Mouse (Mus musculus) midbrain, embryonic 14.5 days (tissue): Measurements from ENCODE around the gene Prr36. TPM values are rescaled to one million over a fixed set of nuclear protein-coding genes. Genes with fewer than 3 reads are reported as not detected.
"Not testable (repeated sequence)": the region's sequence is repeated elsewhere in the genome, so short reads cannot be mapped to it uniquely, and the experiment has no call there.

Source experiments
- ATAC-seq: fragments of 200-750 bp; cut with Nextera tagmentation; 2 replicates; pipeline ENCODE4 v1.8.0; 2017; ENCODE audit warnings: moderate number of reproducible peaks, moderate library complexity; ENCODE audit not compliant: low FRiP score, low TSS enrichment
- DNase-seq: peaks from one replicate; pipeline ENCODE4 v3.0.0-alpha.2; 2015
- H3K27ac ChIP-seq: fragments of 300-500 bp; sonication (generic); replicated peaks from 2 replicates; pipeline ENCODE4 v1.5.1; 2014; ENCODE audit warnings: mild to moderate bottlenecking, low read depth, low read length, moderate library complexity
- H3K27me3 ChIP-seq: fragments of 300-500 bp; sonication (generic); 2 replicates; pipeline ENCODE4 v1.6.1; 2014; ENCODE audit warnings: low read length, control low read depth, mixed read lengths; ENCODE audit not compliant: control insufficient read depth, insufficient read depth
- H3K36me3 ChIP-seq: fragments of 300-500 bp; sonication (generic); 2 replicates; pipeline ENCODE4 v1.6.1; 2014; ENCODE audit warnings: low read length, control low read depth; ENCODE audit not compliant: control insufficient read depth, insufficient read depth
- H3K4me1 ChIP-seq: fragments of 300-500 bp; sonication (generic); 2 replicates; pipeline ENCODE4 v1.6.1; 2014; ENCODE audit warnings: mild to moderate bottlenecking, antibody characterized with exemption, low read length, control low read depth; ENCODE audit not compliant: control insufficient read depth, insufficient read depth
- H3K4me2 ChIP-seq: fragments of 300-500 bp; sonication (generic); 2 replicates; pipeline ENCODE4 v1.6.1; 2014; ENCODE audit warnings: mild to moderate bottlenecking, low read length, moderate library complexity
- H3K4me3 ChIP-seq: fragments of 300-500 bp; sonication (generic); replicated peaks from 2 replicates; pipeline ENCODE4 v1.5.1; 2014; ENCODE audit warnings: low read depth, low read length
- H3K9ac ChIP-seq: fragments of 300-500 bp; sonication (generic); replicated peaks from 2 replicates; pipeline ENCODE4 v1.6.1; 2014; ENCODE audit warnings: mild to moderate bottlenecking, low read length, moderate library complexity
- H3K9me3 ChIP-seq: fragments of 300-500 bp; sonication (generic); 2 replicates; pipeline ENCODE4 v1.6.1; 2016; ENCODE audit warnings: low read length, control low read depth, mixed read lengths; ENCODE audit not compliant: control insufficient read depth
- WGBS: fragments of 180-500 bp; shearing (Covaris S2); extraction: QIAGEN DNeasy Blood & Tissue Kit; methylation state at CpG from one replicate; pipeline ENCODE4 v1.1.7; 2014; 5-methylcytosine and 5-hydroxymethylcytosine counted together
- polyA plus RNA-seq: library from polyadenylated mRNA; unstranded; fragments of >200 nt; fragmentation: Nextera tagmentation; extraction: Ambion mirVana; gene quantifications from 2 replicates; pipeline ENCODE4 v1.2.1, GENCODE M21; 2014

Prr36 gene
- polyA plus RNA-seq, 1 experiment from 2014 or later: 67.1 TPM

GRCm38 (mm10) chr8:4256911-4257310 lies 39.7 kb upstream of the Prr36 start:
- ATAC-seq (no peak), DNase-seq (no peak)
- Histone ChIP-seq H3K4me3 (peak overlapping the region; percentile 88), H3K4me2 (peak overlapping the region; percentile 81), H3K36me3 (peaks cover 59% of the 10 kb centered on the region), H3K4me1 (peaks cover 32% of the 10 kb centered on the region), H3K27ac (peak overlapping the region; percentile 96; the same call in 1 of the 2 replicates), H3K9me3 (no peaks in the 10 kb centered on the region), H3K9ac (peak overlapping the region; percentile 98), H3K27me3 (no peaks in the 10 kb centered on the region)
- WGBS: 56% methylated on average over 4 of the region's 4 CpGs

- not testable (repeated sequence) for H3K27me3 ChIP-seq, H3K4me2 ChIP-seq, H3K4me3 ChIP-seq, H3K27ac ChIP-seq, ATAC-seq, DNase-seq, H3K9ac ChIP-seq, H3K9me3 ChIP-seq
- WGBS: 91% methylated on average over 7 of the region's 7 CpGs
- H3K36me3 ChIP-seq: peaks cover 45% of the 10 kb centered on the region
- H3K4me1 ChIP-seq: peaks cover 32% of the 10 kb centered on the region
Measured at GRCm38 (mm10) chr8:4255471-4255870, 38.2 kb upstream of the Prr36 start.

- ATAC-seq: no peak
- H3K9me3 ChIP-seq: no peaks in the 10 kb centered on the region
- 62% methylated on average over 6 of the region's 6 CpGs for WGBS
Measured at GRCm38 (mm10) chr8:4254001-4254400, 36.7 kb upstream of the Prr36 start.

GRCm38 (mm10) chr8:4252934-4253841 lies 35.9 kb upstream of the Prr36 start, which contains the start of gene Snapc2:
TSS of gene Snapc2 (plus strand) at chr8:4253080.
- no peaks in the 10 kb centered on the region for H3K27me3 ChIP-seq
- peaks cover 32% of the 10 kb centered on the region for H3K4me1 ChIP-seq
- WGBS: under 1% methylated on average over 69 of the region's 69 CpGs
- H3K36me3 ChIP-seq: peaks cover 51% of the 10 kb centered on the region
- peak; percentile 90 for ATAC-seq
- peak within 1 kb of the TSS; percentile 89 for H3K27ac ChIP-seq
- peak within 1 kb of the TSS; percentile 75 for H3K4me2 ChIP-seq
- H3K9me3 ChIP-seq: no peaks in the 10 kb centered on the region
- peak; percentile 98 for DNase-seq
- H3K9ac ChIP-seq: peak within 1 kb of the TSS; percentile 86
- peak within 1 kb of the TSS; percentile 92 for H3K4me3 ChIP-seq

More at GRCm38 (mm10) chr8:4254001-4254400, 36.7 kb upstream of the Prr36 start:
- Histone ChIP-seq H3K36me3 (peaks cover 46% of the 10 kb centered on the region), H3K9ac (0 out of 2 replicates have a peak overlapping the region, but pooled peaks have one; percentile 86), H3K4me1 (peaks cover 32% of the 10 kb centered on the region), H3K4me2 (peak overlapping the region; percentile 75), H3K27me3 (no peaks in the 10 kb centered on the region), H3K27ac (no peak overlapping the region), H3K4me3 (peak overlapping the region; percentile 92)
- peak; percentile 79 for DNase-seq

- peaks cover 24% of the 10 kb centered on the region for H3K4me1 ChIP-seq
- H3K4me2 ChIP-seq: peak overlapping the region; percentile 75
- ATAC-seq (no peak), DNase-seq (no peak)
- H3K9me3 ChIP-seq: no peaks in the 10 kb centered on the region
- peak overlapping the region; percentile 89 for H3K27ac ChIP-seq
- H3K4me3 ChIP-seq: peak overlapping the region; percentile 92
- WGBS: 43% methylated on average over 8 of the region's 8 CpGs
- peaks cover 50% of the 10 kb centered on the region for H3K36me3 ChIP-seq
- H3K27me3 ChIP-seq: no peaks in the 10 kb centered on the region
- peak overlapping the region; percentile 86; the same call in 1 of the 2 replicates for H3K9ac ChIP-seq
Measured at GRCm38 (mm10) chr8:4252116-4252760, 35.0 kb upstream of the Prr36 start.

- Histone ChIP-seq H3K4me2 (no peak overlapping the region), H3K4me1 (peaks cover 17% of the 10 kb centered on the region), H3K36me3 (peaks cover 51% of the 10 kb centered on the region), H3K27me3 (no peaks in the 10 kb centered on the region), H3K9me3 (no peaks in the 10 kb centered on the region), H3K27ac (no peak overlapping the region), H3K4me3 (no peak overlapping the region), H3K9ac (no peak overlapping the region)
- 28% methylated on average over 26 of the region's 26 CpGs for WGBS
- DNase-seq (peak; percentile 87), ATAC-seq (peak; percentile 19; the same call in 1 of the 2 replicates)
Measured at GRCm38 (mm10) chr8:4250306-4250970, 33.2 kb upstream of the Prr36 start.

GRCm38 (mm10) chr8:4249213-4249612 lies 32.0 kb upstream of the Prr36 start:
- no peaks in the 10 kb centered on the region for H3K9me3 ChIP-seq
- peaks cover 11% of the 10 kb centered on the region for H3K4me1 ChIP-seq
- H3K4me3 ChIP-seq: no peak overlapping the region
- ATAC-seq: no peak
- no peaks in the 10 kb centered on the region for H3K27me3 ChIP-seq
- H3K27ac ChIP-seq: 0 out of 2 replicates have a peak overlapping the region, but pooled peaks have one; percentile 8
- H3K4me2 ChIP-seq: no peak overlapping the region
- H3K36me3 ChIP-seq: peaks cover 51% of the 10 kb centered on the region
- DNase-seq: no peak
- 16% methylated on average over 29 of the region's 29 CpGs for WGBS
- H3K9ac ChIP-seq: no peak overlapping the region

GRCm38 (mm10) chr8:4247951-4248540 lies 30.8 kb upstream of the Prr36 start, which contains the start of gene Tgfbr3l:
TSS of gene Tgfbr3l (plus strand) at chr8:4248214.
- H3K27ac ChIP-seq: 0 out of 2 replicates have a peak within 1 kb of the TSS, but pooled peaks have one; percentile 8
- DNase-seq: no peak
- H3K4me2 ChIP-seq: no peak within 1 kb of the TSS
- H3K4me1 ChIP-seq: peaks cover 5% of the 10 kb centered on the region
- H3K9me3 ChIP-seq: no peaks in the 10 kb centered on the region
- ATAC-seq: no peak
- H3K9ac ChIP-seq: no peak within 1 kb of the TSS
- H3K27me3 ChIP-seq: no peaks in the 10 kb centered on the region
- H3K36me3 ChIP-seq: peaks cover 62% of the 10 kb centered on the region
- no peak within 1 kb of the TSS for H3K4me3 ChIP-seq
- 77% methylated on average over 15 of the region's 15 CpGs for WGBS
